In the genomic region with DNA sequence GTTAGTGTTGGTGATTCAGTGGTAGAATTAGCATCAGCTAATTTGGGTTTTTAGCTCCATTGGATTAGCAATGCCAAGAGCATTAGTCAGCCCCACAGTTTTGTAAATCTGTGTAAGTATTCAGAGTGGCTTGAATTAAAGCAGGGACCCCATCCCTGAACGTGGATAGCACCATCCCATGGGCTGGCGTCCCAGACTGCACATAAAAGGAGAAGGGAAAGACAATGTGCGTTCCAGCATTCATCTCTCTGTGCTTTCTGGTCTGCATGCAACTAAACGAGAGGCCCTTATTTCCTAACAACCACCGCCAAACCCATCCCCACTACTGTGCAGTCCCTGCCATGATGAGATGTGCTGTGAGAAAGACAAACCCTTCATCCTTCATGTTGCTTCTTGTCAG, we compare ENCODE assay signal across 14 mouse cellular contexts.
"Had no signal": no experiment of that assay in that cellular context is flagged by ENCODE, and none has a peak within 500 bp of the region (broad histone marks: within the 10 kb centered on the region; RNA-seq: fewer than 3 reads in every experiment).

No protein-coding gene starts in this region.

- H3K4me3 ChIP-seq: left cerebral cortex, adult 2 months; limb, embryonic 10.5 days; liver, embryonic 12.5 days; myocyte; neural tube, embryonic 12.5 days; stomach, embryonic 15.5 days had no signal

- H3K27ac ChIP-seq: left cerebral cortex, adult 2 months; limb, embryonic 10.5 days; liver, embryonic 12.5 days; neural tube, embryonic 12.5 days; stomach, embryonic 15.5 days had no signal

- H3K9ac ChIP-seq: liver, embryonic 12.5 days; lung, embryonic 14.5 days; neural tube, embryonic 12.5 days; stomach, embryonic 15.5 days had no signal

- ATAC-seq: intestine, postnatal 0 days; liver, embryonic 12.5 days had no signal

- H3K27me3 ChIP-seq: liver, embryonic 12.5 days; neural tube, embryonic 12.5 days; stomach, embryonic 15.5 days had no signal

- DNase-seq: kidney, adult 8-10 months; kidney, postnatal 25 days; lung, embryonic 14.5 days; lung, postnatal 10 days; lung, postnatal 4 days; thymus, postnatal 36 days had no signal

- H3K9me3 ChIP-seq: limb, embryonic 10.5 days; liver, embryonic 12.5 days; neural tube, embryonic 12.5 days; stomach, embryonic 15.5 days had no signal

- H3K4me1 ChIP-seq: limb, embryonic 10.5 days; liver, embryonic 12.5 days; neural tube, embryonic 12.5 days; stomach, embryonic 15.5 days had no signal

- H3K36me3 ChIP-seq: limb, embryonic 10.5 days; liver, embryonic 12.5 days; neural tube, embryonic 12.5 days; stomach, embryonic 15.5 days had no signal

- H3K4me2 ChIP-seq: liver, embryonic 12.5 days; lung, embryonic 14.5 days; midbrain, embryonic 11.5 days; neural tube, embryonic 12.5 days; stomach, embryonic 15.5 days had no signal
